Mouse (Mus musculus): ENCODE results near the gene Prrg2. TPM values are rescaled to one million over a fixed set of nuclear protein-coding genes. Genes with fewer than 3 reads are reported as not detected.

Prrg2 gene
- polyA plus RNA-seq, 1 experiment: 3.0 TPM

DNA sequence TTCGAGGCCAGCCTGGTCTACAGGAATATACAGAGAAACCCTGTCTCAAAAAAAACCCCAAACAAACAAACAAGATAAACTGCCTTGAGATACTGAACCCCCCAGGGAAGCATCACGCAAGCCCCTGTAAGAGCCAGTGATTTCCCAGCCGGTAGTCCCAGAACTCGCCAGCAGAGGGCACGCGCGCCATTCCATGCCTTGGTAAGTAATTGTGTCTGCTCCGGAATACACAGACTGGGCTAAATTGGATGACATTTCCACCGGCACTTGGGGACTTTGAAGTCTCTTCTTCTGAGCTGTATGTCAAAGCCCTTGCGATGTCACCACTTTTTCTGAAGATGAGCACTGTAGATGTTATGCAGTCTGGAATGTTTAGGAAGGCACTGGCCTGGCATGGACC, 17.4 kb upstream of the Prrg2 start:
- Histone ChIP-seq H3K36me3 (ENCODE audit: control insufficient read depth) (peaks cover 34% of the 10 kb centered on the region), H3K27me3 (ENCODE audit: control insufficient read depth) (no peaks in the 10 kb centered on the region), H3K4me1 (ENCODE audit: control insufficient read depth) (peaks cover 30% of the 10 kb centered on the region), H3K9me3 (ENCODE audit: control insufficient read depth, low read length) (no peaks in the 10 kb centered on the region), H3K4me3 (replicated peaks) (no peak overlapping the region)
- TF ChIP-seq TAL1 (IDR thresholded peaks at IDR 0.05; ENCODE audit: low read length) (no peak), GATA1 (IDR thresholded peaks at IDR 0.05; ENCODE audit: low read length) (no peak)

DNA sequence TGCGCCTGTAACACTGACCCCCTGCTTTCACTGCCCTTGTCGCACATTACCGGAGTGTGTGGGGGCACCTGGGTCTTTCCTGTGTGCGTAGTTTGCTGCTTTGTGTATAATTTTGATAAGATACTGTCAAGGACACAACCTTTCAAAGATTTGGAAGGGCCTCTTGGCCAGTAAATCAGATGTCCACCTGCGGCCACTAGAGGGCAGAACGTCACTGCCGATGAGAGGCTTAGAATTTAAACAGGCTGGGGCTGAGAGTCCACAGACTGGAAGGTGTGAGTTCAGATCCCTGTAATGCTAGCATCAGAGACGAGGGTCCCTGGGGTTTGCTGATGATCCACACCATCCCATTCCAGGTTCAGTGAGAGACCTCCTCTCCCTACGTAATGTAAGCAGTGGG, 16.0 kb upstream of the Prrg2 start:
- no peak overlapping the region for H3K4me3 ChIP-seq (replicated peaks)
- H3K4me1 ChIP-seq (ENCODE audit: control insufficient read depth): peaks cover 30% of the 10 kb centered on the region
- no peaks in the 10 kb centered on the region for H3K27me3 ChIP-seq (ENCODE audit: control insufficient read depth)
- H3K9me3 ChIP-seq (ENCODE audit: control insufficient read depth, low read length): no peaks in the 10 kb centered on the region
- TF ChIP-seq TAL1 (IDR thresholded peaks at IDR 0.05; ENCODE audit: low read length) (no peak), GATA1 (IDR thresholded peaks at IDR 0.05; ENCODE audit: low read length) (no peak)
- H3K36me3 ChIP-seq (ENCODE audit: control insufficient read depth): peaks cover 47% of the 10 kb centered on the region

DNA sequence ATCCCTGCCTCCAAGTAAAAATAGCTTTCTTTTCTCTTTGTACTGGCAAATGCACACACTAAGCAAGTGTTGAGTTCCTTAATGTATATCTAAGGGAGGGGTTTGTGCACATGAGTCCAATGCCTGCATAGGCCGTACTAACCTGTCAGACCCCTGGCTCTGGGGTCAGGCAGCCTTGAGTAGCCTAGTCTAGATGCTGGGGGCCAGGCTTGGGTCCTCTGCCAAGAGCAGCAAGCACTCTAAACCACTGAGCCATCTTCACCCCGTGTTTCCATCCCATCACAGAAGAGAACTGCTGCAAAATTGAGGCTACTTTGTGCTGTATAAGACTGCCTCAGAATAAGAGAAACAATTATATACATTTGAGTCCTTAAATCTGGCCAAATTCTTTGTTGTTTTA, 15.4 kb upstream of the Prrg2 start:
- H3K36me3 ChIP-seq (ENCODE audit: control insufficient read depth): peaks cover 53% of the 10 kb centered on the region
- H3K4me1 ChIP-seq (ENCODE audit: control insufficient read depth): peaks cover 27% of the 10 kb centered on the region
- no peaks in the 10 kb centered on the region for H3K9me3 ChIP-seq (ENCODE audit: control insufficient read depth, low read length)
- no peaks in the 10 kb centered on the region for H3K27me3 ChIP-seq (ENCODE audit: control insufficient read depth)
- TF ChIP-seq TAL1 (IDR thresholded peaks at IDR 0.05; ENCODE audit: low read length) (no peak), GATA1 (IDR thresholded peaks at IDR 0.05; ENCODE audit: low read length) (no peak)
- no peak overlapping the region for H3K4me3 ChIP-seq (replicated peaks)

DNA sequence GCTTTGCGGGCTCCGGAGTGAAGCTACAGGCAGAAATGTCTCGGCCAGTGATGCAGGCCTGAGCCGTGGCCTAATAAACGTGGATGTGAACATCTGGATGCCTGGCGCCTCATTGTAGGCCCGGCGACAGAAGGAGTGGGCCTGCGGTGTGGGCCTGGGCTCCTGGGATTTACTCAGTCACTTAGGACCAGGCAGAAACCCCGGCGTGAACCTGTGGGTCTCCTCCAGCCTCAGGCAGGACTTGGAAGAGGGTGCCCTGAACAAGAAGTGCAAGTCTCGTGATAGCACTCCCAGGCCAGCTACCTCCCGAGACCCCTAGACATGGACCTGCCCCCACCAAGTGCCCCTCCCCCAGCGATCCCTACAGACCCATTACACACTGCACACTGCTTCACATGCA, 14.8 kb upstream of the Prrg2 start:
- H3K36me3 ChIP-seq (ENCODE audit: control insufficient read depth): peaks cover 54% of the 10 kb centered on the region
- H3K9me3 ChIP-seq (ENCODE audit: control insufficient read depth, low read length): no peaks in the 10 kb centered on the region
- TF ChIP-seq GATA1 (IDR thresholded peaks at IDR 0.05; ENCODE audit: low read length) (no peak), TAL1 (IDR thresholded peaks at IDR 0.05; ENCODE audit: low read length) (no peak)
- H3K27me3 ChIP-seq (ENCODE audit: control insufficient read depth): no peaks in the 10 kb centered on the region
- H3K4me1 ChIP-seq (ENCODE audit: control insufficient read depth): peaks cover 23% of the 10 kb centered on the region
- H3K4me3 ChIP-seq (replicated peaks): no peak overlapping the region

DNA sequence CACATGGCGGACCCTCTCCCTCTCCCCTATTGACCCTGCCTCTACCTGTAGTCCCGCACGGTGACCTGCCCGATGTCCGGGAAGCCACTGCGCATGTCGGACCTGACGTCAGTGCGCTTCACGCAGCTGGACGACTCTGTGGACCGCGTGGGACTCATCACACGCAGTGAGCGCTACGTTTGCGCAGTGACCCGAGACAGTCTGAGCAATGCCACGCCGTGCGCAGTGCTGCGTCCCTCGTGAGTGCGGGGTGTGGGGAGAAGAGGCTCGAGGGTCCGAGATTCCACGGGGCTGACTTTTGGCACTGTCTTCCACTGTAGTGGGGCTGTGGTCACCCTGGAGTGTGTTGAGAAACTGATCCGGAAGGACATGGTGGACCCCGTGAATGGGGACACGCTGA, 14.0 kb upstream of the Prrg2 start:
- Histone ChIP-seq H3K9me3 (ENCODE audit: control insufficient read depth, low read length) (no peaks in the 10 kb centered on the region), H3K4me1 (ENCODE audit: control insufficient read depth) (peaks cover 20% of the 10 kb centered on the region), H3K36me3 (ENCODE audit: control insufficient read depth) (peaks cover 54% of the 10 kb centered on the region), H3K27me3 (ENCODE audit: control insufficient read depth) (no peaks in the 10 kb centered on the region), H3K4me3 (replicated peaks) (no peak overlapping the region)
- TF ChIP-seq GATA1 (IDR thresholded peaks at IDR 0.05; ENCODE audit: low read length): no peak
- no peak for TF ChIP-seq TAL1 (IDR thresholded peaks at IDR 0.05; ENCODE audit: low read length)

DNA sequence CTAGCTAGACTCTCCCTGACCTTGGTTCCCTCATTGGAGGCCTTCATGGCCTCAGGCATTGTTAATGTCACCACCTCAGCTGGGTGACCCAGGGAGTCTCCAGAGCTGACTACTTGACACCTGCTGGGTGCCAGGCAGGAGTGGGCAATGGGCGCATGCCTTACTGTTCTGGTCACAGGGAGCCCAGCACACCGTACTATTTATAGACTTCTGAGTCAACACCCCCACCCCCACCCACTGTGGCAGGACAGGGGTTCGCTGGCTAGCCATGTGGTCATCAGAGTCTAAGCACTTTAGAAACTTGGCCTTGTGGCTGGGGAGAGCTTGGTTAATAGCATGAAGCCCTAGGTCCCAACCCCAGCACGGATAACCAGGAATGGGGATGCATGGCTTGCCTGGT, 12.9 kb upstream of the Prrg2 start:
- H3K36me3 ChIP-seq (ENCODE audit: control insufficient read depth): peaks cover 54% of the 10 kb centered on the region
- H3K27me3 ChIP-seq (ENCODE audit: control insufficient read depth): no peaks in the 10 kb centered on the region
- no peak for TF ChIP-seq TAL1 (IDR thresholded peaks at IDR 0.05; ENCODE audit: low read length)
- no peak for TF ChIP-seq GATA1 (IDR thresholded peaks at IDR 0.05; ENCODE audit: low read length)
- peaks cover 15% of the 10 kb centered on the region for H3K4me1 ChIP-seq (ENCODE audit: control insufficient read depth)
- no peaks in the 10 kb centered on the region for H3K9me3 ChIP-seq (ENCODE audit: control insufficient read depth, low read length)
- H3K4me3 ChIP-seq (replicated peaks): no peak overlapping the region

DNA sequence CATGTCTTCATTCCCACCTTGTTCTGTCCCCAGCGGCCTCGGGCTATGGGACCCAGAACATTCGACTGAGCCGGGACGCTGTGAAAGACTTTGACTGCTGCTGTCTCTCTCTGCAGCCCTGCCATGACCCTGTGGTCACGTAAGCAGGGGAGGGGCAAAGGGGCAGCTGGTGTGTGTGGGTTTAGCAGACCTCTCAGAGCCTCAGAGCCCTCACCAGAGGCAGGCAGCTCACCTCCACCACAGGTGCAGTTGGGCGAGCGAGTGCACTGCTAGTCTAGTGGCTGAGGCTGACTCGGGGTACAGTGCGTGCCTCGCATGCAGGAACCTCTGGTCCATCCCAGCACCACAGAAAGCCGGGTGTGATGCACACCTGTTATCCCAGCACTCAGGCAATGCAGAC, 11.5 kb upstream of the Prrg2 start:
- Histone ChIP-seq H3K36me3 (ENCODE audit: control insufficient read depth) (peaks cover 54% of the 10 kb centered on the region), H3K4me1 (ENCODE audit: control insufficient read depth) (peaks cover 10% of the 10 kb centered on the region), H3K4me3 (replicated peaks) (no peak overlapping the region), H3K9me3 (ENCODE audit: control insufficient read depth, low read length) (no peaks in the 10 kb centered on the region), H3K27me3 (ENCODE audit: control insufficient read depth) (no peaks in the 10 kb centered on the region)
- TF ChIP-seq TAL1 (IDR thresholded peaks at IDR 0.05; ENCODE audit: low read length) (no peak), GATA1 (IDR thresholded peaks at IDR 0.05; ENCODE audit: low read length) (no peak)

DNA sequence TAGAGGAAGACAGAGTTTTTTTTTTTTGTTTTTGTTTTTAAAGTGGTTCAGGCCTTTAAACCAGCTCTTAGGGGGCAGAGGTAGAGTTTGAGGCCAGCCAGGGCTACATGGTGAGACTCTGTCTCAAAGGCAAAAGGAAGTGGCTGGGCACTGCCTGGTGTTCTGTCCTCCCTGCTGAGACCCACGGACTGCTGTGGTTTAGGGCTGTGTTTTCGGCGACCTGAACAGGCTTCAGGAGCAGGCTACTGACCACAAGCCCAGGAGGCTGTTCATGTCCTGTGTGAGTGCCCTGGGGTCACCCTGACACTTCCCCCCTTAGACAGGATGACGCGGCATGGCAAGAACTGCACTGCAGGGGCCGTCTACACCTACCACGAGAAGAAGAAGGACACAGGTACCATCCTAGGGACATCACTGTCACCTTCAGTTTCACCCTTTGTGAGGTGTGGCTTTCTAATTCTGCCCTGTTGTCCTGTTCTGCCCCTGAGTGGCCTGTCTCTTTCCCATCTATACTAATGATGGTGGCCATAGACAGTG, 10.8 kb upstream of the Prrg2 start:
- H3K9me3 ChIP-seq (ENCODE audit: control insufficient read depth, low read length): no peaks in the 10 kb centered on the region
- TF ChIP-seq TAL1 (IDR thresholded peaks at IDR 0.05; ENCODE audit: low read length) (no peak), GATA1 (IDR thresholded peaks at IDR 0.05; ENCODE audit: low read length) (no peak)
- H3K36me3 ChIP-seq (ENCODE audit: control insufficient read depth): peaks cover 52% of the 10 kb centered on the region
- no peak overlapping the region for H3K4me3 ChIP-seq (replicated peaks)
- H3K27me3 ChIP-seq (ENCODE audit: control insufficient read depth): no peaks in the 10 kb centered on the region
- peaks cover 10% of the 10 kb centered on the region for H3K4me1 ChIP-seq (ENCODE audit: control insufficient read depth)

DNA sequence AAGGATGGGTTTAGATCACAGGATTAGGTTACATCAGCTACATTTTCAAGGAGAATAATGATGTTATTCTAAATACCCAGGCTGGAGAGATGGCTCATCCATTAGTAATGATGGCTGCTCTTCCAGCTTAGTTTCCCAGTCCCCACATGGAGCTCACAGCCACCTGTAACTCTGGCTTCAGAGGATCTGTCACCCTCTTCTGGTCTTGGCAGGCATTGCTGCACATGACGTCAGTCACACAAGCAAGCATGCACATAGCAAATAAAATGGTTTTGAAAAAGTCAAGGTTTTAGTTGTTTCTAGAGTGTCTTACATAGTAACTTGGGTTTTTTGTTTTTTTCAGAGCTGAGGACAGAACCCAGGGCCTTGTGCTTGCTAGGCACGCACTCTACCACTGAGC, 9.8 kb upstream of the Prrg2 start:
- no peak for TF ChIP-seq GATA1 (IDR thresholded peaks at IDR 0.05; ENCODE audit: low read length)
- TF ChIP-seq TAL1 (IDR thresholded peaks at IDR 0.05; ENCODE audit: low read length): no peak
- Histone ChIP-seq H3K9me3 (ENCODE audit: control insufficient read depth, low read length) (no peaks in the 10 kb centered on the region), H3K4me3 (replicated peaks) (no peak overlapping the region), H3K36me3 (ENCODE audit: control insufficient read depth) (peaks cover 44% of the 10 kb centered on the region), H3K27me3 (ENCODE audit: control insufficient read depth) (no peaks in the 10 kb centered on the region), H3K4me1 (ENCODE audit: control insufficient read depth) (peaks cover 20% of the 10 kb centered on the region)

DNA sequence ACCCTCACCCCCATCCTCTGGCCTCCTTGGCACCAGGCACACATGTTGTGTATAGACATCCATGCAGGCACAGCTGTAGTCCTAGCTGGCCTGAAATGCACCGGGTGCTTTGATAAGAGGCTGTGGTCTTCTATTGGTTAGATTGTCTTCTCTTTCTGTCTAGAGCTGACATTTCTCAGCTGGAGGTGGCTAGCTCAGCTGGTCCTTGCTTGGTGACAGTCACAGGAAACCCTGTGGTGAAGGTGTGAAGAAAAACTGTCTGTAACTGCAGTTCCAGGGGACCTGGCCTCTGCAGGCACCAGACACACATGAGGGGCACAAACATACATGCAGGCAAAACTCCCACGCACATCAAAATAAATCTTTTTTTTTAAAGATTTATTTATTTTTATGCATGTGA, 7.2 kb upstream of the Prrg2 start:
- TF ChIP-seq TAL1 (IDR thresholded peaks at IDR 0.05; ENCODE audit: low read length): no peak
- no peak for TF ChIP-seq GATA1 (IDR thresholded peaks at IDR 0.05; ENCODE audit: low read length)
- Histone ChIP-seq H3K9me3 (ENCODE audit: control insufficient read depth, low read length) (no peaks in the 10 kb centered on the region), H3K36me3 (ENCODE audit: control insufficient read depth) (peaks cover 21% of the 10 kb centered on the region), H3K4me1 (ENCODE audit: control insufficient read depth) (peaks cover 33% of the 10 kb centered on the region), H3K4me3 (replicated peaks) (no peak overlapping the region), H3K27me3 (ENCODE audit: control insufficient read depth) (no peaks in the 10 kb centered on the region)
